ENCODE assay signal across 20 mouse cellular contexts in the genomic region with DNA sequence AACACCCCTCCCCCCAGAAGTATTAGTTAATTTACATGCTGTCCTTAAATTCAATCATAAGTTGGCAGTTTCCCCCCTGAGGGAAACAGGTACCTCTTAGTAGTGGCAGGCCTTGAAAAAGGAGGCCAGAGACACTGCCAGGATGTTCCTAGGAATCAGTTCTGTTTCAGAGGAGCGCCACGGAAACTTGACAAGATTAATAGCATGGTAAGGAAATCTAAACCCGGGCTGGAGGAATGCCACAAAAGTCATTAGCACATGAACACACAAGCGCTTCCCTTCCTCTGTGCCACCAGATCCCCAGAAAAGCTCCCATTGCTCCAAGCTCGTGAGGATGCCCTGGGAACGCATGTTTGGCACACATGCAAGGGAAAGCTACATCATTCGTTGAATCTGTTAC. TPM values are rescaled to one million over a fixed set of nuclear protein-coding genes. Genes with fewer than 3 reads are reported as not detected.
DNase-seq lines count a peak whose midpoint lies in the region; ATAC-seq and TF ChIP-seq lines count a peak whose summit lies in the region.
"Had no signal": no experiment of that assay in that cellular context is flagged by ENCODE, and none has a peak within 500 bp of the region (broad histone marks: within the 10 kb centered on the region; RNA-seq: fewer than 3 reads in every experiment).

No protein-coding gene starts in this region.

- WGBS in lung, embryonic 14.5 days, result 65% methylated on average over 7 of the region's 7 CpGs
- WGBS in lung, postnatal 0 days, result 67% methylated on average over 7 of the region's 7 CpGs
- 66% methylated on average over 7 of the region's 7 CpGs for WGBS in embryonic facial prominence, embryonic 15.5 days

- H3K4me3 ChIP-seq in gastrocnemius, adult 2 months, result no peak overlapping the region
- H3K4me3 ChIP-seq in lung, embryonic 14.5 days (ENCODE audit: low read depth, low read length), result no peak overlapping the region
- no peak overlapping the region for H3K4me3 ChIP-seq in lung, postnatal 0 days (ENCODE audit: low read depth, low read length)
- H3K4me3 ChIP-seq in embryonic facial prominence, embryonic 15.5 days (replicated peaks), result no peak overlapping the region
- H3K4me3 ChIP-seq: limb, embryonic 15.5 days; neural tube, embryonic 12.5 days had no signal

- H3K27me3 ChIP-seq in lung, embryonic 14.5 days (ENCODE audit: insufficient read depth, low read length), result no peaks in the 10 kb centered on the region
- no peaks in the 10 kb centered on the region for H3K27me3 ChIP-seq in lung, postnatal 0 days (replicated peaks; ENCODE audit: insufficient read depth, low read length)
- no peaks in the 10 kb centered on the region for H3K27me3 ChIP-seq in embryonic facial prominence, embryonic 15.5 days
- H3K27me3 ChIP-seq: limb, embryonic 15.5 days; neural tube, embryonic 12.5 days had no signal

- H3K4me1 ChIP-seq in lung, embryonic 14.5 days (ENCODE audit: insufficient read depth), result 0 out of 2 replicates have a peak, but pooled peaks cover 3% of the 10 kb centered on the region
- H3K4me1 ChIP-seq in lung, postnatal 0 days (ENCODE audit: insufficient read depth, low read depth, low read length), result no peaks in the 10 kb centered on the region; the same call in 1 of the 2 replicates
- H3K4me1 ChIP-seq in embryonic facial prominence, embryonic 15.5 days, result peaks cover 20% of the 10 kb centered on the region
- H3K4me1 ChIP-seq: neural tube, embryonic 12.5 days had no signal

- H3K4me2 ChIP-seq in lung, embryonic 14.5 days, result no peak overlapping the region
- no peak overlapping the region for H3K4me2 ChIP-seq in lung, postnatal 0 days (replicated peaks; ENCODE audit: low read depth, low read length)
- no peak overlapping the region for H3K4me2 ChIP-seq in embryonic facial prominence, embryonic 15.5 days (replicated peaks)
- H3K4me2 ChIP-seq: heart, embryonic 11.5 days; limb, embryonic 15.5 days; neural tube, embryonic 12.5 days had no signal

- ATAC-seq in lung, embryonic 14.5 days (ENCODE audit: insufficient read depth), result no peak
- ATAC-seq in lung, postnatal 0 days, result no peak
- ATAC-seq in embryonic facial prominence, embryonic 15.5 days (ENCODE audit: insufficient number of reproducible peaks, low FRiP score, low TSS enrichment, low read depth), result no peak
- ATAC-seq: activated CD4-positive, CD25-positive, alpha-beta regulatory T cell, adult 4 months; inflammation-experienced regulatory T-cells, adult 6 months had no signal

- no peaks in the 10 kb centered on the region for H3K36me3 ChIP-seq in lung, embryonic 14.5 days (ENCODE audit: insufficient read depth)
- H3K36me3 ChIP-seq in lung, postnatal 0 days (ENCODE audit: insufficient read depth, low read length), result no peaks in the 10 kb centered on the region
- no peaks in the 10 kb centered on the region for H3K36me3 ChIP-seq in embryonic facial prominence, embryonic 15.5 days
- H3K36me3 ChIP-seq: limb, embryonic 15.5 days; neural tube, embryonic 12.5 days had no signal

- TF ChIP-seq EP300 in lung, postnatal 0 days (IDR thresholded peaks at IDR 0.05), result no peak

- peak; percentile 60 for DNase-seq in gastrocnemius, adult 2 months
- no peak for DNase-seq in gastrocnemius, postnatal 10 days
- peak; percentile 19 for DNase-seq in lung, embryonic 14.5 days
- DNase-seq in lung, postnatal 0 days (ENCODE audit: low spot score), result no peak
- DNase-seq in NIH3T3 (ENCODE audit: low read depth), result peak; percentile 3
- no peak for DNase-seq in cerebellum, adult 11 months
- DNase-seq: adrenal gland, postnatal 10 days; cerebellum, adult 11-12 months; cerebellum, postnatal 25 days; heart, postnatal 10 days; kidney, adult 2 months; kidney, postnatal 25 days; thymus, postnatal 25 days had no signal

- no peaks in the 10 kb centered on the region for H3K9me3 ChIP-seq in lung, embryonic 14.5 days (ENCODE audit: low read depth, low read length)
- no peaks in the 10 kb centered on the region for H3K9me3 ChIP-seq in lung, postnatal 0 days (ENCODE audit: low read length)
- no peaks in the 10 kb centered on the region for H3K9me3 ChIP-seq in embryonic facial prominence, embryonic 15.5 days (replicated peaks)
- H3K9me3 ChIP-seq: limb, embryonic 15.5 days; neural tube, embryonic 12.5 days had no signal

- intact Hi-C loops in gastrocnemius, adult 2 months (cut with DNase I), result no loop called here

- peak overlapping the region; percentile 35 for H3K27ac ChIP-seq in gastrocnemius, adult 2 months
- no peak overlapping the region for H3K27ac ChIP-seq in lung, embryonic 14.5 days (ENCODE audit: low read depth)
- H3K27ac ChIP-seq in lung, postnatal 0 days (ENCODE audit: low read length), result no peak overlapping the region
- 0 out of 2 replicates have a peak overlapping the region, but pooled peaks have one; percentile 4 for H3K27ac ChIP-seq in embryonic facial prominence, embryonic 15.5 days (replicated peaks)
- H3K27ac ChIP-seq: limb, embryonic 15.5 days; neural tube, embryonic 12.5 days had no signal

- no peak for TF ChIP-seq CTCF in gastrocnemius, adult 2 months (IDR thresholded peaks at IDR 0.05)
- TF ChIP-seq CTCF in lung, embryonic 14.5 days (IDR thresholded peaks at IDR 0.05; ENCODE audit: low read depth), result no peak
- TF ChIP-seq CTCF in lung, postnatal 0 days (IDR thresholded peaks at IDR 0.05), result no peak

- no peak overlapping the region for H3K9ac ChIP-seq in lung, embryonic 14.5 days
- H3K9ac ChIP-seq in lung, postnatal 0 days (replicated peaks; ENCODE audit: low read depth), result no peak overlapping the region
- no peak overlapping the region for H3K9ac ChIP-seq in embryonic facial prominence, embryonic 15.5 days
- H3K9ac ChIP-seq: limb, embryonic 15.5 days; neural tube, embryonic 12.5 days had no signal

RNA-seq across cellular contexts. Expression of a gene that starts 59.4 kb away (rescaled TPM):
- total RNA-seq in gastrocnemius, adult 2 months (2021), result 10 to 100 TPM; 30.2 to 34.2 TPM
- 10 to 100 TPM; 65.9 to 68.0 TPM for total RNA-seq in gastrocnemius, postnatal 10 days (2021)
- 62.3 and 62.8 TPM in 2 replicates for polyA plus RNA-seq in lung, embryonic 14.5 days (2014; fragmentation: Nextera tagmentation; extraction: Ambion mirVana)
- polyA plus RNA-seq in lung, postnatal 0 days (2015; fragmentation: Nextera tagmentation; extraction: Ambion mirVana), result 27.9 and 29.9 TPM in 2 replicates
- polyA plus RNA-seq in embryonic facial prominence, embryonic 15.5 days (2015; fragmentation: Nextera tagmentation; extraction: Ambion mirVana), result 34.3 and 38.7 TPM in 2 replicates
- total RNA-seq: granulocyte monocyte progenitor cell, adult 5-6 weeks had no signal
- polyA plus RNA-seq: activated CD4-positive, CD25-positive, alpha-beta regulatory T cell, adult 4 months had no signal

Comparison
In these comparisons a context has a peak if more than half of its experiments do, and no peak if none do; other contexts are left out.
1. DNase-seq: peak in gastrocnemius, adult 2 months (single experiment), lung, embryonic 14.5 days (single experiment) and NIH3T3 (single experiment); none in gastrocnemius, postnatal 10 days (single experiment), lung, postnatal 0 days (single experiment) and cerebellum, adult 11 months (single experiment).
2. H3K27ac ChIP-seq: peak in gastrocnemius, adult 2 months (single experiment) and embryonic facial prominence, embryonic 15.5 days (single experiment); none in lung, embryonic 14.5 days (single experiment) and lung, postnatal 0 days (single experiment).